Mouse (Mus musculus): Measurements from ENCODE around the gene AI837181.

AI837181 gene

GRCm38 (mm10) chr19:5447515-5448353, 22.8 kb downstream of the AI837181 start, which contains the start of gene Fosl1:
Fosl1 (plus strand) TSS chr19:5447547.
- peak; percentile 75 for DNase-seq

- DNase-seq: no peak
Observed at GRCm38 (mm10) chr19:5448354-5449150, 23.6 kb downstream of the AI837181 start.

- DNase-seq: no peak
Observed at GRCm38 (mm10) chr19:5449673-5450072, 24.7 kb downstream of the AI837181 start.

- no peak for DNase-seq
Observed at GRCm38 (mm10) chr19:5451766-5452165, 26.8 kb downstream of the AI837181 start.

- no peak for DNase-seq
Observed at GRCm38 (mm10) chr19:5455037-5455436, 30.1 kb downstream of the AI837181 start.

- no peak for DNase-seq
Observed at GRCm38 (mm10) chr19:5455568-5455967, 30.6 kb downstream of the AI837181 start.

- peak; percentile 53 for DNase-seq
Observed at GRCm38 (mm10) chr19:5456241-5456921, 31.4 kb downstream of the AI837181 start.

GRCm38 (mm10) chr19:5456922-5457745, 32.2 kb downstream of the AI837181 start:
- DNase-seq: peak; percentile 96

GRCm38 (mm10) chr19:5457746-5458442, 33.0 kb downstream of the AI837181 start, which contains the start of gene Ccdc85b:
Ccdc85b (minus strand) TSS chr19:5457894.
- DNase-seq: peak; percentile 50

GRCm38 (mm10) chr19:5459019-5459418, 34.1 kb downstream of the AI837181 start:
- DNase-seq: no peak

GRCm38 (mm10) chr19:5459896-5460295, 35.0 kb downstream of the AI837181 start:
- DNase-seq: no peak

- peak; percentile 87 for DNase-seq
Observed at GRCm38 (mm10) chr19:5460465-5460911, 35.5 kb downstream of the AI837181 start, which contains the start of gene Fibp. Fibp (plus strand) TSS chr19:5460615.

- no peak for DNase-seq
Observed at GRCm38 (mm10) chr19:5461411-5461810, 36.5 kb downstream of the AI837181 start.

- no peak for DNase-seq
Observed at GRCm38 (mm10) chr19:5463212-5463611, 38.3 kb downstream of the AI837181 start.

GRCm38 (mm10) chr19:5463791-5464562, 39.0 kb downstream of the AI837181 start:
- DNase-seq: peak; percentile 73

GRCm38 (mm10) chr19:5465037-5465436, 40.1 kb downstream of the AI837181 start:
- DNase-seq: no peak

- DNase-seq: no peak
Observed at GRCm38 (mm10) chr19:5466916-5467500, 42.1 kb downstream of the AI837181 start.

GRCm38 (mm10) chr19:5468374-5468773, 43.4 kb downstream of the AI837181 start, which contains the start of gene Ctsw:
Ctsw (minus strand) TSS chr19:5468507.
- DNase-seq: no peak

GRCm38 (mm10) chr19:5471846-5472245, 46.9 kb downstream of the AI837181 start:
- DNase-seq: no peak

- no peak for DNase-seq
Observed at GRCm38 (mm10) chr19:5472857-5473256, 47.9 kb downstream of the AI837181 start.
